Mouse (Mus musculus) hindbrain, embryonic 15.5 days (tissue): Measurements from ENCODE around the gene Ifna5. TPM values are rescaled to one million over a fixed set of nuclear protein-coding genes. Genes with fewer than 3 reads are reported as not detected.
"Not testable (repeated sequence)": the region's sequence is repeated elsewhere in the genome, so short reads cannot be mapped to it uniquely, and the experiment has no call there.

Experiments used
- ATAC-seq: fragments of 200-750 bp; cut with Nextera tagmentation; 2 replicates; pipeline ENCODE4 v1.8.0; 2017; ENCODE audit warnings: low read depth, moderate number of reproducible peaks, moderate TSS enrichment; ENCODE audit not compliant: low FRiP score
- H3K27ac ChIP-seq: fragments of 300-500 bp; sonication (generic); replicated peaks from 2 replicates; pipeline ENCODE4 v1.5.1; 2015; ENCODE audit warnings: mild to moderate bottlenecking, inconsistent platforms
- H3K27me3 ChIP-seq: fragments of 300-500 bp; sonication (generic); 2 replicates; pipeline ENCODE4 v1.6.1; 2015; ENCODE audit warnings: control low read depth, inconsistent platforms
- H3K36me3 ChIP-seq: fragments of 300-500 bp; sonication (generic); 2 replicates; pipeline ENCODE4 v1.6.1; 2015; ENCODE audit warnings: control low read depth, inconsistent platforms
- H3K4me1 ChIP-seq: fragments of 300-500 bp; sonication (generic); replicated peaks from 2 replicates; pipeline ENCODE4 v1.6.1; 2015; ENCODE audit warnings: control low read depth, inconsistent platforms
- H3K4me2 ChIP-seq: fragments of 300-500 bp; sonication (generic); 2 replicates; pipeline ENCODE4 v1.6.1; 2015; ENCODE audit warnings: moderate library complexity, mild to moderate bottlenecking, inconsistent platforms
- H3K4me3 ChIP-seq: fragments of 300-500 bp; sonication (generic); 2 replicates; pipeline ENCODE4 v1.5.1; 2015; ENCODE audit warnings: mild to moderate bottlenecking, inconsistent platforms
- H3K9ac ChIP-seq: fragments of 300-500 bp; sonication (generic); 2 replicates; pipeline ENCODE4 v1.6.1; 2015; ENCODE audit warnings: inconsistent platforms
- H3K9me3 ChIP-seq: fragments of 300-500 bp; sonication (generic); 2 replicates; pipeline ENCODE4 v1.6.1; 2016; ENCODE audit warnings: control low read depth, inconsistent platforms
- WGBS: fragments of 180-500 bp; shearing (Covaris S2); methylation state at CpG from one replicate; pipeline ENCODE4 v1.1.7; 2015; 5-methylcytosine and 5-hydroxymethylcytosine counted together
- polyA plus RNA-seq: library from polyadenylated mRNA; unstranded; fragments of >200 nt; fragmentation: Nextera tagmentation; extraction: Ambion mirVana; gene quantifications from 2 replicates; pipeline ENCODE4 v1.2.1, GENCODE M21; 2015

Ifna5 gene
- polyA plus RNA-seq, 1 experiment from 2014 or later, result not detected

- not testable (repeated sequence) for ATAC-seq, H3K9me3 ChIP-seq, H3K4me3 ChIP-seq, H3K27me3 ChIP-seq, H3K4me1 ChIP-seq, H3K27ac ChIP-seq, H3K36me3 ChIP-seq, H3K9ac ChIP-seq, H3K4me2 ChIP-seq
Measured at GRCm38 (mm10) chr4:88827116-88827515, 8.2 kb upstream of the Ifna5 start, which contains the start of gene Ifna6. Gene Ifna6, plus strand, starts transcription at chr4:88827416.

- no peaks in the 10 kb centered on the region for H3K9me3 ChIP-seq
- no peak overlapping the region for H3K4me3 ChIP-seq
- no peak overlapping the region for H3K4me2 ChIP-seq
- ATAC-seq, result no peak
- no peaks in the 10 kb centered on the region for H3K4me1 ChIP-seq
- H3K36me3 ChIP-seq, result no peaks in the 10 kb centered on the region
- H3K27ac ChIP-seq, result no peak overlapping the region
- 33% methylated on average over 4 of the region's 4 CpGs for WGBS
- no peaks in the 10 kb centered on the region for H3K27me3 ChIP-seq
- no peak overlapping the region for H3K9ac ChIP-seq
Measured at GRCm38 (mm10) chr4:88830523-88830922, 4.8 kb upstream of the Ifna5 start.

DNA sequence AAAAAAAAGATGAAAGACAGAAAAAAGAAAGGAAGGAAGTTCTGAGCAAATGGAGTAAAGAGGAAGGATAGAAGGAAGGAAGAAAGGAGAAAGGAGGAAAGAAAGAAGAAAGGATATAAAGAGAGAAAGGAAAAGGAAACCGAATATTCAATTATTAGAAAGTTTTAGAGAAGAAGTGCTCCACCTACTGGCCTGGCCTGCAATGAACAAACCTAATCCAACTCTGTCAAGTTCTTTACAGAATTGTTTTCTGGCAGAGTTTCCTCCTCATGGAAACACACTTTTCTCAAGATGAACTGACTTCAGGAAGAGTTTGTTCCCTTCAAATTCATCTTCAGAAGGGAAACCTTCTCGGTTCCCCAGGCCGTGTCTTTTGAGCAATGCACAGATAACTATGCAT lies 3.5 kb downstream of the Ifna5 start:
- no peaks in the 10 kb centered on the region for H3K36me3 ChIP-seq
- H3K4me1 ChIP-seq, result no peaks in the 10 kb centered on the region
- H3K4me2 ChIP-seq, result no peak overlapping the region
- H3K27me3 ChIP-seq, result no peaks in the 10 kb centered on the region
- WGBS, result 52% methylated on average over 3 of the region's 3 CpGs
- ATAC-seq, result no peak
- no peaks in the 10 kb centered on the region for H3K9me3 ChIP-seq
- no peak overlapping the region for H3K4me3 ChIP-seq
- H3K27ac ChIP-seq, result no peak overlapping the region
- no peak overlapping the region for H3K9ac ChIP-seq

- ATAC-seq, result no peak
- 83% methylated on average over 3 of the region's 3 CpGs for WGBS
Measured at GRCm38 (mm10) chr4:88840058-88840457, 4.7 kb downstream of the Ifna5 start.

DNA sequence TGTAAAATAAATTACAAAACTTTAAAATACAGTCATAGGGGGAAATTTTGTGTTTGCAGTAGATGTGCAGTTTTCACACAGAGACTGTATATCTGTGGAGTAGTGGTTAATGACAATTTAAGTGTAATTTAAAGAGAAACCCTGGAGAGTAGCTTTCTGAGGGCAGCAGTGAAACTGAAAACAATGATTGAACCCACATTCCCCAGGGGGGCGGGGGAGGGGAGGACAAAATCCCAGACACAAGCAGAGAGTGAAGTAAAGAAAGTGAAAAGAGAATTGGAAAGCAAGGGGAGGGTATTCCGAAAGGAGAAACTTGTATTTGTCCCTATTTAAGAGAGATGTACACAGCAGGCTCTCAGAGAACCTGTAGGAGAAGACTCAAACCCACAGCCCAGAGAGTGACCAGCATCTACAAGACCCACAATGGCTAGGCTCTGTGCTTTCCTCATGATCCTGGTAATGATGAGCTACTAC lies 6.2 kb downstream of the Ifna5 start, which contains the start of gene Ifna4:
Gene Ifna4, plus strand, starts transcription at position 424 of the 474 bp plus-strand sequence.
- H3K27me3 ChIP-seq, result no peaks in the 10 kb centered on the region
- H3K9me3 ChIP-seq, result no peaks in the 10 kb centered on the region
- no peak within 1 kb of the TSS for H3K9ac ChIP-seq
- H3K4me1 ChIP-seq, result no peaks in the 10 kb centered on the region
- H3K36me3 ChIP-seq, result no peaks in the 10 kb centered on the region
- no peak within 1 kb of the TSS for H3K4me2 ChIP-seq
- H3K27ac ChIP-seq, result no peak within 1 kb of the TSS
- no peak for ATAC-seq
- H3K4me3 ChIP-seq, result no peak within 1 kb of the TSS
- 56% methylated on average over 2 of the region's 2 CpGs for WGBS

More at GRCm38 (mm10) chr4:88840058-88840457, 4.7 kb downstream of the Ifna5 start:
- Histone ChIP-seq H3K9me3 (no peaks in the 10 kb centered on the region), H3K4me1 (no peaks in the 10 kb centered on the region), H3K27me3 (no peaks in the 10 kb centered on the region), H3K4me3 (no peak overlapping the region), H3K9ac (no peak overlapping the region), H3K27ac (no peak overlapping the region), H3K4me2 (no peak overlapping the region), H3K36me3 (no peaks in the 10 kb centered on the region)

- H3K27ac ChIP-seq, result no peak overlapping the region
- H3K36me3 ChIP-seq, result no peaks in the 10 kb centered on the region
- H3K9ac ChIP-seq, result no peak overlapping the region
- H3K27me3 ChIP-seq, result no peaks in the 10 kb centered on the region
- WGBS, result 50% methylated on average over 2 of the region's 2 CpGs
- H3K4me2 ChIP-seq, result no peak overlapping the region
- H3K4me3 ChIP-seq, result no peak overlapping the region
- no peak for ATAC-seq
- no peaks in the 10 kb centered on the region for H3K9me3 ChIP-seq
- no peaks in the 10 kb centered on the region for H3K4me1 ChIP-seq
Measured at GRCm38 (mm10) chr4:88845334-88845733, 10.0 kb downstream of the Ifna5 start.

GRCm38 (mm10) chr4:88849698-88850097 lies 14.4 kb downstream of the Ifna5 start, which contains the start of gene Ifna1:
Gene Ifna1, plus strand, starts transcription at chr4:88850087.
- Histone ChIP-seq H3K4me3 (no peak within 1 kb of the TSS), H3K4me2 (no peak within 1 kb of the TSS), H3K9me3 (no peaks in the 10 kb centered on the region), H3K9ac (no peak within 1 kb of the TSS), H3K36me3 (no peaks in the 10 kb centered on the region), H3K27me3 (no peaks in the 10 kb centered on the region), H3K4me1 (no peaks in the 10 kb centered on the region), H3K27ac (no peak within 1 kb of the TSS)
- WGBS, result 61% methylated on average over 1 of the region's 1 CpGs
- no peak for ATAC-seq

GRCm38 (mm10) chr4:88851026-88851763 lies 15.9 kb downstream of the Ifna5 start:
- Histone ChIP-seq H3K9ac (no peak overlapping the region), H3K36me3 (no peaks in the 10 kb centered on the region), H3K27ac (no peak overlapping the region), H3K4me3 (no peak overlapping the region), H3K27me3 (no peaks in the 10 kb centered on the region), H3K9me3 (no peaks in the 10 kb centered on the region), H3K4me1 (no peaks in the 10 kb centered on the region), H3K4me2 (no peak overlapping the region)
- WGBS, result 24% methylated on average over 4 of the region's 4 CpGs
- ATAC-seq, result no peak

DNA sequence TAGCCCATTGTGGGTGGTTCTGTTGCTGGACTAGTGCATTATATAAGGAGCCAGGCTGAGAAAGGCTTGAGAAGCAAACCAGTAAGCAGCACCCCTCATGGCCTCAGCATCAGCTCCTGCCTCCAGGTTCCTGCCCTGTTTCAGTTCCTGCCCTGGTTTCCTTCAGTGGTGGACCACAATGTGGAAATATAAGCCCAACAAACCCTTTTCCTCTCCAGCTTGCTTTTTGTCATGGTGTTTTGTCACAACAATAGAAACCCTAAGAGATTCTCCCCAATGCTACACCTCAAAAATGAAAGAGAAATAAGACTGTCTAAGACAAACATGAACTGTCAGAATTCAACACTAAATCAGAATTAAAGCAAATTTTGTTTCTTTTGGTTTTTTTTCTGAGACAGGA lies 23.9 kb downstream of the Ifna5 start:
- Histone ChIP-seq H3K36me3 (no peaks in the 10 kb centered on the region), H3K27ac (no peak overlapping the region), H3K9ac (no peak overlapping the region), H3K4me1 (no peaks in the 10 kb centered on the region), H3K9me3 (no peaks in the 10 kb centered on the region), H3K27me3 (no peaks in the 10 kb centered on the region), H3K4me2 (no peak overlapping the region), H3K4me3 (no peak overlapping the region)
- ATAC-seq, result no peak

DNA sequence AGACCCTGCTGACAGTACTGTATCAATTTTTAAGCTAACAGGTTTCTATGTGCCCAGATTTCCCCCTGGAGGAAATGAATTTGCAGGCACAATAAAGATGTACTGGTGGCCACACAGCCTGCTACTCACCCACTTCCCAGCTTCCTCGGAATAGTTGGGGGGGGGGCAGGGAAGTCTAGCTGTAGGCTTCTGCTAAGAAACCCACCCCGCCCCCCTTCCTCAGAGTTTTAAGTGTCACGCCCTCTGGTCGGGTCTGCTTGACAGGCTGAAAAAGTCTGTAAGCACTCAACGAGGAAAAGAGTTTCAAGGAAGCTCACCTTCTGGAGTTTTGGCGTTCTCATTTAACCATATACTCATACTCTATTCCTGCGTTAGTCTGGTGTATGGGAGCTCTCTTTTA lies 28.0 kb downstream of the Ifna5 start:
- no peak overlapping the region for H3K27ac ChIP-seq
- H3K9me3 ChIP-seq, result no peaks in the 10 kb centered on the region
- H3K4me3 ChIP-seq, result no peak overlapping the region
- no peak overlapping the region for H3K4me2 ChIP-seq
- H3K4me1 ChIP-seq, result peaks cover 7% of the 10 kb centered on the region
- H3K27me3 ChIP-seq, result peaks cover 17% of the 10 kb centered on the region
- H3K9ac ChIP-seq, result no peak overlapping the region
- 5% methylated on average over 7 of the region's 7 CpGs for WGBS
- no peak for ATAC-seq
- no peaks in the 10 kb centered on the region for H3K36me3 ChIP-seq

DNA sequence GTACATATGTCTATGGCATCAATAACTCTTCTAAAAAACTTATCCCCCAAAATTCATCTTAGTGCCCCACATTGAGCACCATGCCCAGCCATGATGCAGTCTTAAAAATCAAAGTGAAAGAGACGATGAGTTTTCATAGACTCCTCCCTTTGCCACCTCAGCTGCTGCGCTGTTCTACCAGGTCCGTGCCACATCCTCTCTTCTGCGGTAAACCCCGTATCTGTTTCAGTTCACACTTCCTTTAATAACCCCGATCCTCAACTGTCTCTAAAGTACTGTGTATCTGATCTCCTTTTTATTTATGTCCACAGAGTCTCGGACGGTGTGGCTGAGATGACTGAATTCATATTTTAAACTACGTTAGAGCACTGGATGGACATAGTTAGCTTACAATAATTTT lies 29.3 kb downstream of the Ifna5 start:
- no peak overlapping the region for H3K4me3 ChIP-seq
- 74% methylated on average over 9 of the region's 9 CpGs for WGBS

GRCm38 (mm10) chr4:88865011-88865569 lies 29.8 kb downstream of the Ifna5 start:
- Histone ChIP-seq H3K27me3 (peaks cover 17% of the 10 kb centered on the region), H3K27ac (no peak overlapping the region), H3K4me3 (no peak overlapping the region), H3K4me2 (no peak overlapping the region), H3K9ac (no peak overlapping the region), H3K9me3 (no peaks in the 10 kb centered on the region), H3K36me3 (no peaks in the 10 kb centered on the region), H3K4me1 (peaks cover 7% of the 10 kb centered on the region)
- 63% methylated on average over 6 of the region's 6 CpGs for WGBS
- no peak for ATAC-seq

More for the DNA sequence above, 29.3 kb downstream of the Ifna5 start:
- H3K9me3 ChIP-seq, result no peaks in the 10 kb centered on the region
- H3K4me1 ChIP-seq, result peaks cover 7% of the 10 kb centered on the region
- H3K27me3 ChIP-seq, result peaks cover 17% of the 10 kb centered on the region
- H3K27ac ChIP-seq, result no peak overlapping the region
- no peak overlapping the region for H3K9ac ChIP-seq
- no peaks in the 10 kb centered on the region for H3K36me3 ChIP-seq
- ATAC-seq, result no peak
- H3K4me2 ChIP-seq, result no peak overlapping the region
